Mouse (Mus musculus): ENCODE data around the gene Prlh.
A peak's percentile ranks its signal among the peaks of the same experiment; 100 is the strongest.

Gene Prlh

DNA sequence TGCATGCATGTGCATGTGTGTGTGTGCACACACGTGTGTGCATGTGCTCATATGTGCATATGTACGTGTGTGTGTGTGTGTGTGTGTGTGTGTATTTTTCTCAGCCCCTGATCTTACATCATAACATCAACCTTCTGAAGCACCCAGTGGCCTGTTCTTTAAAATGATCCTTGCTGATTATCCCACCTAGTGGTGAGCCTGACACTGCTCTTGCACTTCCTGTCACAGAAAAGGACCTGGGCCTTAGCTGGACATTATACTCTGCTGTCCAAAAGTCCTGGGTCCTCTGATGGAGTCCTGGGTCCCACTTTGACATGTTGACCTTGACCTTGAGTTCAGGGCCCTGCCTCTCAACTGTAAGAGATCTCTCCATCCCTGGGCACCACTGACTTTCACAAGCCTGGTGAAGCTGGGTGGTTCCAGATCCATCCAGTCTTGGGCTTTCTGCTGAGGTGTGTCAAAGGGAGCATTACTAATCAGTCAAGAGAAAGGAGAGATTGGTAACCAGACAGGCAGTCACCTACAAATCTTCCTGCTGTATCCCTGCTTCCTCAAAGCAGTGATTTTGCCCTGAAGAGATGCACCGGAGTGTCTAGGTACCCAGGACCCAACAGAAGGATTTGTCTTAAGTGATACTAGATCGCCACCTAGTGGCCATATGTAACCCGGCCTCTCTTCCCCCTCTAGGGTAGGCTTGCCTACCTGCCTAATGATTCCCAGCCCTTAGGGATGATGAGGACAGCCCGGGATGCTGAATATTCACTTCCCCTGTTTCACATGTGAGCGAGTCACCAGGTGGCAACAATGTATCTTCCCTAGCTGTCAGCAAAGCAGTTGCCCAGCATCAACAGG lies 3.6 kb downstream of the Prlh start:
- DNase-seq, result peak in 1 of 2 experiments; percentile 69

DNA sequence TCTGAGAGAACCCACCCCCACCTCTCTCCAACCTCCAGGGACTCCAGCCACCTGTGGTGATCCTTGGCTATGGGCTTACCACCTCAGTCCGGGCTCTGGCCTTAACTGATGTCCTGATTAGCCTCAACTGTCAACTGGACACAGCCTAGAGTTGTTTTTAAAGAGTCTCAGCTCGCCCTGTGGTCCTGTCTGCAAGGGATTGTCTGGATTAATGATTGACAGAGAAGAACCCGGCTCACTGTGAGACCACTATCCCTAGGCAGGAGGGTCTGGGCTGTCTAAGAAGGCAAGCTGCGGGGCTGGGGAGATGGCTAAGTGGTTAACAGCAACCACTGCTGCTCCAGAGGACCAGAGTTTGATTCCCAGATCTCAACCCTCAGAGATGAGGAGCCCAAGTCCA lies 9.6 kb downstream of the Prlh start:
- DNase-seq, result no peak

DNA sequence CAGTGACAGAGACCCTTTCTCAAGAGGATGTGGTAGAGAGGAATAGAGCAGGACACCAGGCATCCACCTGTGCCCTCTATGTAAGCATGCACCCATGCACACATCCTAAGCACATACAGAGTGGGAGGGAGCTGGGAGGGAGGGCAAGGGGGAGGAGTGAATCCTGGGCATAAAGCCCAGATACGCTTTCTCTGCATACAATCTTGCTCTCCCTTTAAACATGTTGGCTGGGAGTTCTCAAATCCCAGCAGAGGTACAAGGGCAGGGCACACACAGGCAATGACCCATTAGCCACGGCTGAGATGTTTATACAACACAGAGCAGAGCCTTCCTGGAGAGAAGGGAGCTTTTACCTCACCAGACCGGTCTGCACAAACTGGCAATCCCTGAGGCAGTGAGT lies 10.1 kb downstream of the Prlh start:
- peak; percentile 19 to 32 for DNase-seq

DNA sequence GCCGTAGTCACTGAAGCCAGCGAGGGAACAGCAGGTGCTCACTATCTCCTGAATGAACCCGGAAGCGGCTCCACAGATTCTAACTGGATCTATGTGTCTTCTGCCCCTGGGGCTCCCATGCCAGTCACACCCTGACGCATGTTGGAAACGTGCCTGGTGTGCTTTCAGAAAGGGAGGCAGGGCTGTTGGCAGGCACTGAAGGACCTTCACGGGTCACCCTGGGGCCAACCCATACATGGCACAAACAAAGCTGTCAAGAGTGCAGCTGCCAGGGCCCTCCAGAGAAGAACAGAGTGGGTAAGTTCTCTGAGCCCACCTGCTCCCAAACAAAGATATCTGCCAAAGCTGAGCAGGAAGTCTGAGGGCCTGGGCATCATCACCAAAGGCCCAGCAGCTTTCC lies 14.7 kb downstream of the Prlh start:
- peak; percentile 56 to 75 for DNase-seq

DNA sequence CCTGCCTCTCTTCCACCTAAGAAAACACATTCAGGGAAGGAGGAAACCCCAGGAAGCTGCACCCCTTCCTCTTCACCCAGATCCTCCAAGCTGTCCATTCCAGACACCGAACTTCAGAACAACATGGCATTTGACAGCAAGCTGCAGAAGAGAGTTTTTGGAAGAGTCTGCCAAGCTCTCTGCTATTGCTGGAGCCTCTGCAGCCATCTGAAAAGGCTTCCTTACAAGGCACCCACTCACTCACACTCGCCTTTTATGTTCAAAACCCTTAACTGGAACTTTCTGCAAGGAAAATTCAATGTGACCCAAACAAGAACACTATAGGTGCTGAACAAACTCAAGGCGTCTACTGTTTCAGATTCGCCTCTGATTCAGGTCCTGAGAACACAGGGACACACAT lies 15.7 kb downstream of the Prlh start:
- DNase-seq, result no peak

DNA sequence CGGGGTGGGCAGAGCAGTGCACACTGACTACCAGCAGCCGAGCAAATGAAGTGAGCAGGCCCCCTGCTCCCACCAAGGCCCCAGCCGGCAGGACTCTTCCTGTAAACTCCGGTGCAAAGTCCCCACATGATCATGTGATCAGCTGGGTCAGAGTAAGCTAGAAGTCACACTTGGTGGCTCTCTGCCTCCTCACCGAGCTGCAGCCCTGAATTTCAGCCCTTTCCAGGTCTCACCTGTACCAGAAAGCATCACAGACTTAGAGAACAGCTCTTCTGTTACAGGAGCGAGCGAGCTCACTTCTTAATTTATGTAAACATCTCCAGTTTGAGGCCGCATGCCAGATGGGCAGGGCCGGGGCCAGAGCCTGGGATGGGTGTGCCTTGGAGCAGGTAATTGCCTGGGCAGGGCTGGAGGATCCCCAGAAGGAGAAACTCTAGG lies 16.5 kb downstream of the Prlh start, which contains the start of gene Rab17:
TSS of gene Rab17 (minus strand) at position 315 of the 438 bp plus-strand sequence.
- DNase-seq, result peak; percentile 73 to 83

DNA sequence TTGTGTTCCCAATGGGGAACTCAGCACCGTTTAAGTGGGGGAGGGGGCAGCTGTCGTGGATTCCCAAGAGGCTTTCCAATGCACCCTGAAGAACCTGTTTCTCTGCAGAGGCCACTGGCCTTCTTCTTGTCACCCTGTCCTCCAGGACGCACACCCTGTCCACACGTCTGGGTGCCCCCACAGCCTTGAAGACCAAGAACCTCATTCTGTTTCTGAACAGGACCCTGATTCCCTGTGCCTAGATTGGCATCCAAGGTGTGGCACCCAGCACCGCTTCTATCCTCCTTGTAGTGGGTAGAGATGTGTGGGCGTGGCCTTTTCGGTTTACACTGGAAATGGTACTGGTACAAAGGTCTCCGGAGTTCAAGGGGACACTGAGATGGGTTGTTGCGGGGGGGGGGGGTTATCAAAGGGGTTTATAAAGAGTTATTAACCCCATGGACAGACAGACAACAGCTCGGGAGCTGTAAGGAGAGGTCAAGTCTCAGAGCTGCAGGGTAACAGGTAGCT lies 17.0 kb downstream of the Prlh start:
- no peak for DNase-seq

DNA sequence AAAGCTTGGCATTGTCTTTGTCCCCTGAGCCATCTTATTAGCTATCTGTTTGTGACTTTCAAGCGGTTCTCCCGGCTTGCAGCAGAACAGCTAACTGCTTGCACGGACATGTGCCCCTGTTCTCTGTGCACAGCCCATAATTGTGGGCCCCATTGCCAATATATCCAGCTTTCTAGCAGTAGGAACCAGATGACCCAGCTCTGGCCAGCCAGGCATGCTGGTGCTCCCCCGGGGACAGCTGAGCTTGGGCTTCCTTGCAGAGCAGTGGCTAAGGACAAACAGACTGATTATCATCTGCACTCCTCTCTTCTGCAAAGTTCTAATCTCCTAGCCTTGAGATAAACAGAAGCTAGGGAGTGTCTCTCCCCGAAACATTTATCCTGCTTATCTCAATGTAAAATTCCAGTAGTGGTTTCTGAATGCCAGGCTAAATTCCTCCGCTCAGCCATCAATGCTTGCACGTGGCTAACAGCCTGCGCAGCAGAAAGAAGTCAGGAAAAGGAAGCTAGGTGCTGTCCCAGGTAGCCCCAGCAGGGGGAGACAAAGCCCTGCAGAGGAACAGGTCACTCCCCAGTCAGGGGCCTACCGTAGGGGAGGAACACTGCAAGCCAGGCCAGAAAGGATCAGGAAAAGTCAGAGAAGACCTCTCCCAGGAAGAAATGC lies 20.1 kb downstream of the Prlh start:
- DNase-seq, result peak; percentile 93 to 95

DNA sequence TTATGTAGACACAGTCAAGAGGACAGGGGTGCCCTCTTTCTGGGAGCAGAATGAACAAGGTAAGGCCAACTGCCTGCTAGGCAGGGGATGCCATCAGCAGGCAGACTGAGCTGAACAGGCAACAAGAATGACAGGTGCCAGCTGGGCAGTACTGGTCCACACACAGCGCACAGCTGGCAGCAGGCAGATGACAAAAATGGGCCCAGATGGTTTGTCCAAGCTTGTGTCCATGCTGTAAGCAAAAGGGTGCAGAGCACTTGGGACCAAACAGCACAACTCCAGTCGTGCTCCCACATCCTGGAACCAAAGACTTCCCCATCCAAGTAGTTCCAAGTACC lies 20.6 kb downstream of the Prlh start:
- DNase-seq, result no peak

DNA sequence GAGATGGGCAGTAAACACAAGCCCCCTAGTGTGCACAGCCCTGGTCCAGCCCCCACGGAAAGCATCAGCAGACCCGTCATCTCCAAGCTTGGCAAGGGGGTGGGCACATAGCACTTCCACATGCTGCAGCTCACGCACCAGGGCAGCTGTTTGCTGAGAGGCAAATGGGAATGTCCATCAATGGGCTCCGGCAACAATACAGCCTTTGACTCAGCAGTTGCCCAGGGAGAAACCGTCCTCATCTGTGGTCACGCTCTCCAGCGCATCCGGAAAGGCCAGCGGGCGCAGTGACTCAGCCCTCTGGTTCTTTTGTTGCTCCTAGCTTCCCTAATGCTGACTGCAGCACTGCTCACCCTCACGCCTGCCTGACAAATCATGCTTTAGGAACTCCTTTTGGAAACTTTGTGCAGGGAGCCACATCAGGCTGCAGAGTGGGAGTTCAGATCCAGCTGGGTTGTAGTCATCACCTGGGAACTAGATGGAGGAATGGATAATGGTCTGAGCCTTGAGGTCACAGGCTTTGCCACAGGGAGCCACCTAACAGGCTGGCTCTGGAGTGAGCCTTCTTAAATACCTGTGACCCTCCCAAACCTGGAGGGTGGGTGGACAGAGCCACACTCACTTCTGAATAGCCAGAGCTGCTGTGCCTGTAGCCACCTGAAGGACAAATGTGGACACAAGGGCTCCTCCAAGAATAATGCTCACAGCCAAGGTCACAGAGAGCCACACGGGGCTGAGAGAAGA lies 22.2 kb downstream of the Prlh start:
- peak; percentile 57 to 62 for DNase-seq

DNA sequence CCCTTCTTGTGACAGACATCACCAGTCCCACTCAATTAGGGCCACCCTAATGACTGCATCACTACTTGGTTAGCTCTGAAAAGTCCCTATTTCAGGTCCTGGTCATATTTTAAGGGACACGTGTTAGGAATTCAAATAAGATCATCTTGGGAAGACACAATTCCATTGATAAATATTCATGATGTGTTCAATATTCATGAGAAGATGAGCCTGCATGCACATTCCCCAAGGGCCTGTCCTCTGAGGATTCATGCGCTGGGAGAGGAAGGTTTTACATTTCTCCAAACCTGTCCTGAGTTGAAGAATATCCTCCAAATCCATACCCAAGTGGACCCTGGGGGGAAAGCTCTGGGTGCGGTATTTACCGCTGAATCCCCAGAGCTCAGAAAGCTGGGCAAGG lies 23.1 kb downstream of the Prlh start:
- no peak for DNase-seq

DNA sequence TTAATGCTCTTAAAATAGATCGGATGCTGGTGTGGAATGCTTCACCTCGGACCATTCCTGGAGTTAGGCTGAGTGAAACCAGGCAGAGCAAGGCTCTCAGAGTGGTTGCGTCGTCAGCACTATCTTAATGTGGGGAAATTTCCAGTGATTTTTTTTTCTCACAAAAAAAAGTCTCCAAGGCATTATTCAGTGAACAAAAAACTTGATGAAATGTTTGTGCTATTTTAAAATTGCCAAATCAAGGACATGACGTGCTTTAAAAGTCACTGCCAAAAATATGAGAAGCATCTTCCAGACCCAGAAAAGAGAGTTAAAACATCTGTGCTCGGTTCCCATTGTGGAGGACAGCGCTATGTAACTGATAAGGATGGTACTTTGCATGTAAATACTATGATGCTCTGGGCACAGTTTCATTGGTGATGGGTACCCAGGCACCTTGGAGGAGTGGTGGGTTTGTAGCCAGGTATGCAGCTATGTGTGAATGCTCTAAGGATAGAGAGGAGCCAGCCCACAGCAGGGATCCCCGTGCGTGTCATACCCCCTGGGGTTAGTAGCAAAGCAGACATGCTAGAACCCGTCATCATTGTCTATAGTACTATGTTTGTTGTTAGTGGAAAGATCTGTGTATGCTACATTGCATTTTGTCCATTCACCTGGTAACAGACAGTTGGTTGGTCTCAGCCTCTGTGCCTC lies 27.9 kb downstream of the Prlh start:
- DNase-seq, result no peak

DNA sequence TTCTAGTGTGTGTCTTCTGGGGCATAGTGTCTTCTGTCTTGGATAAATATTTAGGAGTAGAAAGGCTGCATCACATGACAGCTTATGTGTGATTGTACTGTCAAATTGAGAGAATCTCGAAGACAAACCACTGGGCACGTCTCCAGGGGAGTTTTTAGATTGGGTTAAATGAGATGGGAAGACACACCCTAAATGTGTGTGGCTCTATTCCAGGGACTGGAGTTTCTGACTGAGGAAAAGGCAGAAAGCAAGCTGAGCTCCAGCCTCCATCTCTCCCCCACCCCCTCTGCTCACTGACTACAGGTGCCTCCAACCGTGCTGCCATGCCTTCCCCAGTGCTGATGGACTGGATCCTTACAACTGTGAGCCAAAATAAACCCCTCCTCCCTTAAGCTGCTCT lies 28.4 kb downstream of the Prlh start:
- no peak for DNase-seq

DNA sequence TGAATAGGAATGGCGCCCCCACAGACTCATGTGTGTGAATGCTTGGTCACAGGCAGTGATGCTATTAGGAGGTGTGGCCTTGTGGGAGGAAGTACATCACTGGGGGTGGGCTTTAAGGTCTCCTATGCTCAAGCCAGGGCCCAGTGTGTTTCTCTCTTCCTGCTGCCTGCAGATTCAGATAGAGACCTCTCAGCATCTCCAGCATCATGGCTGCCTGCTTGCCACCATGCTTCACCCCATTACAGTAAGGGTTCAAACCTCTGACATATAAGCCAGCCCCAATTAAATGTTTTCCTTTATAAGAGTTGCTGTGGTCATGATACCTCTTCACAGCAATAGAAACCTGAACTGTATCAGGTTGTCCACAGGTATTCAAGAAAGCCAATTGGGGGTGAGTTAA lies 43.0 kb downstream of the Prlh start:
- DNase-seq, result no peak

DNA sequence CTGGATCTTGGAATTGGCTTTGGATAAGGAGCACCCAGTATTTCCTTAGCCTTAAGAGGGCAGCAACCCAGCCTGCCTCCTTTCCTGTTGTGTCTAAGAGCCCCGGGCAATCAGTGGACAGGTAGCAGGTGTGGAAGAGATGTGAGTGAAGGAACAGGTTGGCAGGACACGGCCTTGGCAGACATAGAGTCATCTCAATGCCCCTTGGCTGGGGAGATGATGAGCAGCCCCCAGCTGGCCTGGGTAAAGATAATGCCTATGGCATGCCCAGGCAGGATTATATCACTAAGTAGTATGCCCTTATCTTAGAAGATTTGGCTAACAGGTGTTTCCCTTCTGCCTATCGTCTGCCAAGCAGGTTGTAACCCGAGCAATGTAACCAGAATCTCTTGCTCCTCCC lies 44.2 kb downstream of the Prlh start:
- no peak for DNase-seq

DNA sequence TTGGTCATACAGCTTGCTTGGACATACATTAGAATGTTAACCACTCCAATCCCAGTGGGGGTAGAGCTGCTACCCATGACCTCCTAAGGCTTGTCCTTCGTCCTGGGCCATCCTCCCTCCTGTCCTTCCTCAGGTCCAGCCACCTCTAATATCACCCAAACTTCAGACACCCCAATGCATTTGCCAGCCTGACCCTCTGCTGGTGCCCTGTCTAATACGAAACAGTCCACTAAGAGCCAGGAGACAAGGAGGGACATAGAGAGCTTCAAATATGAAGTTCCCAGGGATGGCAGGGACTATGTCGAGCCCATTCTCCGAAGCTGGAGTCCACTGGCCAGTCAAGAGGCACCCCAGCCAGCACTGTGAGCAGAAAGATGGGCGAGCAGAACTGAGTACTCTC lies 44.7 kb downstream of the Prlh start:
- DNase-seq, result no peak

DNA sequence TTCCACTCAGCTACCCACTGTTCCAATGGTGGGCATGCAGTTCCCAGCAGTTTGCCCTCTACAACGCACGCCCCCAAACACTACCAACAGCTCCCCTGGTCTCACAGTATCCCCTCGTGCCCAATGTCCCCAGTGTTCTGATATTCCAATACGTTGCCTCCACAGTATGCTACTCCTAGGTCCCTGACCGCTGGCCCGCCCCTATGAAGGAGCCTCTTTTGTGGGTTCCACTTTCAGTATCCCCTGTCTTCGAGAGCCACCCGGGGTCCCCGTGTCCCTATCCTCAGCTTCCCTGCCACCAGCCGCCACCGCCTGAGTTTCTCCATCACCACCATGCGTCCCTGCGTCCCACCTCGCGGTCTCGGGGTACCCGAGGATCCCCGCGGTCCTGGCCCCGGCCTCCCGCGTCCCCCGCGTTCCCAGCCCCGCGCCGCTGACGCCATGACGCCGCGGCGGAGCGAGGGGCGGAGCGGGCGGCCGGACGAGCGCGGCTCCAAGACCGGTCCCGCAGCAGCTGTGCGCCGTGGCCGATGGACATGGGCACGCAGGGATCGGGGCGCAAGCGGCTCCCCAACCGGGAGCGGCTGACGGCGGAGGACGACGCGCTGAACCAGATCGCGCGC lies 45.5 kb downstream of the Prlh start, which contains the start of gene Lrrfip1:
TSS of gene Lrrfip1 (plus strand) at position 470 of the 623 bp plus-strand sequence.
- peak; percentile 77 to 81 for DNase-seq

DNA sequence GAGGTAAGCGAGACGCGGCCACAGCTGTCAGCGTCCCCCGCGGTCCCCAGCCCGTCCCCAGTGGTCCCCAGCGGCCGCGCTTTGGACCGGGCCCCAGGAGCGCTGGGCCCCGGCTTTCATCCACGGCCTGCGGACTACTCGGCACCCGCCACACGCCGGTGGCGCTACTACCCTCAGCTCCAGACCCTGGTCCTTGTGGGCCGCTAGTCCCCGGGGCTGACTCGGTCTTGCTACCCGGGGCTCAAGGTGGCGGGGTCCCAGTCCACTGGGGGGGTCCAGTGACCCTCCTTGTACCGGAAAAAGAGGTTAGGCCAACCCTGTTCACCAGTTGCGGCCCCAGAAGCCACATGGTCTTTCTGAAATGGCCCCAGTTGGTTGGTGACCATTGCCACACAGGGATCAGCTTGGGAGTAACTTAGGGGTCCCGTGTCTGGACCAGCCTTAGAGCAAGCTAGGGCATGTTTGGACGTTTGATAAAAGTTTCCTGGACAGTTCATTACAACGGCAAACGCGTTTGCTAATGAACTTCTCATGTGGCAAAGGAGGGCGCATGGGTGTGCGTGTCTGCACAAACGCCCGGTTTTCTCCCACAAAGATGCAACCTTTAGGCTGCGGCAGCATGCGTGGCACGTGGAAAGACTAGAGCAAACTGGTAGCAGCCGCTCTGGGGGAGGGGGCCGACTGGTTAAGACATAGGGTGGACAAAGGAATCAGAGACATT lies 46.1 kb downstream of the Prlh start:
- peak in 1 of 2 experiments; percentile 9 for DNase-seq

DNA sequence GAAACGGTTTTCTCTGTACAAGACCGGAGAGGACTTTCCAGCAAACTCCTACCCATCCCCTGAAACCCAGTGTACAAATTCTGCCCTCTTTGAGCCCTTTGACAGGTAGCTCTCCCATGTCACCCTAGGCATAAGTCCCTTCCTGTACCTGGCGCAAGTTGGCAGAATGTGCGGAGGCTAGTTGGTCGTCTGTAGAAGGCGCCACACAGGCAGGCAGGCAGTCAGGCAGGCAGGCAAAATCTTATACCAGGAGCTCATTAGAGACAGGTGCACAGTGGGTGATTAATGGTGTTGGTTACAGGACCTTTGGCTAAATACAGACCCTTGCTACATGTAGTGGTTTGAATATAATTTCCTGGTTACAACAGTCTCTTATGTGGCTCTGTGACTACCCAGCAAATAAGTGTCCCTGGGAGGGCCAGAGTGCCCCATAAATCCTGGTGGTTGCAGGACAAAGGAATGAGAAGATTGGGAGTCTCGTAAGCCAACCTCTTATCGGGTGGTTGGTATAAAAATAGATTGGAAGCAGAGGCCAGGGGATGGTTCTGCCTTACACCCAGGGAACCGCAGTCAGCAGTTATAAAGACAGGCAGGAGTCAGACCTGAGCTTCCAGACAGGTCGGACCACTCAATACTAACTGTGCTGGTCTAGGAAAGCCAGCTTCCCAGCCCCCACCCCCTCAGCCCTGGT lies 47.1 kb downstream of the Prlh start:
- no peak for DNase-seq

DNA sequence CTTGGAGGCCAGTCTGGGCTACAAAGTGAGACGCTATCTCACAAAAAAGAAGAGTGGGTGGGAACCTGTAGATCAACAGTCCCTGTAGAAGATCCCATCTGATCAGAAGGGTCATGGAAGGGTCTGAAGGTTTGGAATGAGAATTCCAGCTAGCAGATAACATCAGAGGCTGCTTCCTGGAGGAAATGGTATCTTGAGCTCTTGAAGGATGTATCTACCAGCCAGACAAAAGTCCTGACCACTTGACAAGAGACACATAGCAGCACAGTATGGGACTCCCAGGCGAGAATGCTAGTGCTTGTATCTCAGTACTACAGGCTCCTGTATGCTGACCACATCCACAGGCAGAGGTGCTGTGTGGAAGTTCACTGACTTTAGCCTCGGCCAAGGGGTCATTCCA lies 48.2 kb downstream of the Prlh start:
- no peak for DNase-seq

All from lung, postnatal 4 days (tissue).